Mouse (Mus musculus) embryonic facial prominence, embryonic 14.5 days (tissue): ENCODE measurements at regions not wholly inside any gene's neighbourhood (a gene's known extent, or its start where the extent isn't known, plus 50 kb on each side); places are given as distances from the start of the nearest gene placed in this dataset.

ENCODE experiments used
- ATAC-seq: fragments of 200-750 bp; cut with Nextera tagmentation; 2 replicates; pipeline ENCODE4 v1.8.0; 2017; ENCODE audit warnings: low read depth, moderate number of reproducible peaks, moderate TSS enrichment
- DNase-seq: peaks from one replicate; pipeline ENCODE4 v3.0.0-alpha.2; 2015; ENCODE audit warnings: low spot score
- H3K27ac ChIP-seq: fragments of 300-500 bp; sonication (generic); replicated peaks from 2 replicates; pipeline ENCODE4 v1.5.1; 2014; ENCODE audit warnings: low read depth, mild to moderate bottlenecking, low read length, moderate library complexity
- H3K27me3 ChIP-seq: fragments of 300-500 bp; sonication (generic); replicated peaks from 2 replicates; pipeline ENCODE4 v1.6.1; 2014; ENCODE audit warnings: low read length; ENCODE audit not compliant: control insufficient read depth, insufficient read depth
- H3K36me3 ChIP-seq: fragments of 300-500 bp; sonication (generic); 2 replicates; pipeline ENCODE4 v1.6.1; 2014; ENCODE audit warnings: low read length, mixed read lengths; ENCODE audit not compliant: control insufficient read depth, insufficient read depth
- H3K4me1 ChIP-seq: fragments of 300-500 bp; sonication (generic); 2 replicates; pipeline ENCODE4 v1.6.1; 2014; ENCODE audit warnings: antibody characterized with exemption, low read length; ENCODE audit not compliant: control insufficient read depth, insufficient read depth
- H3K4me2 ChIP-seq: fragments of 300-500 bp; sonication (generic); 2 replicates; pipeline ENCODE4 v1.6.1; 2014; ENCODE audit warnings: low read depth, mild to moderate bottlenecking, low read length, moderate library complexity, mixed read lengths
- H3K4me3 ChIP-seq: fragments of 300-500 bp; sonication (generic); 2 replicates; pipeline ENCODE4 v1.5.1; 2014; ENCODE audit warnings: low read depth, mild to moderate bottlenecking, low read length
- H3K9ac ChIP-seq: fragments of 300-500 bp; sonication (generic); 2 replicates; pipeline ENCODE4 v1.6.1; 2014; ENCODE audit warnings: low read depth, mild to moderate bottlenecking, low read length, moderate library complexity, mixed read lengths
- H3K9me3 ChIP-seq: fragments of 300-500 bp; sonication (generic); 2 replicates; pipeline ENCODE4 v1.6.1; 2016; ENCODE audit warnings: low read length; ENCODE audit not compliant: control insufficient read depth
- WGBS: fragments of 180-500 bp; shearing (Covaris S2); extraction: QIAGEN DNeasy Blood & Tissue Kit; methylation state at CpG from one replicate; pipeline ENCODE4 v1.1.7; 2014; 5-methylcytosine and 5-hydroxymethylcytosine counted together

GRCm38 (mm10) chr17:62384053-62384452, 497.1 kb downstream of the Efna5 start:
- no peak for ATAC-seq

DNA sequence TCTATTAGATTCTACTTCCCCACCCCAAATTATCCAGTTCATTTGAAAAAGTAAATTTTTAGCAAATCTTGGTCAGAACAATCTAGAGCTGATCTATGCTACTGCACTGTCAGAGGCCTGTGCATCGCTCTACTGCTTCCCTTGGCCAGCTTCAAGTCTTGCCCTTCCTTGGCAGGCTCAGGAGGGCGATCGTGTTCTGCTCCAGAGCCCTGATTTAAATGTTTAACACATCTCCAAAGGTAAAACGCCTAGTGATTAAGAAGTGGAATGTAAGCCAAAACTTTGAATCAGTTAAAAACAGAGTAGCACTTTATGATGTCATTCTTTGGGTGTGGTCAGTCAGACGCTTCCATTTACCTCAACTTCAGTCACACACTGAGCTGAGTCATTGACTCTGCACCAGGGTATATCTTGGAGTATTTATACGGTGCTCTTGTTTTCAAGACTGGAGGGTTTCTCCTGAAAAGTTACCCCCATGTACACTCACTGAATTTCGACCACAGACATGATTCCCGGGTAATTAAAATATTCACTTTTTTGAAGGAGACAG, 502.2 kb downstream of the Efna5 start:
- Histone ChIP-seq H3K27ac (no peak overlapping the region), H3K4me3 (no peak overlapping the region), H3K9ac (no peak overlapping the region), H3K4me2 (no peak overlapping the region), H3K4me1 (no peaks in the 10 kb centered on the region), H3K36me3 (no peaks in the 10 kb centered on the region), H3K27me3 (no peaks in the 10 kb centered on the region), H3K9me3 (no peaks in the 10 kb centered on the region)
- no peak for DNase-seq
- WGBS = 80% methylated on average over 8 of the region's 8 CpGs
- ATAC-seq = no peak

More at GRCm38 (mm10) chr17:62384053-62384452, 497.1 kb downstream of the Efna5 start:
- DNase-seq = no peak
- 41% methylated on average over 16 of the region's 16 CpGs for WGBS
- Histone ChIP-seq H3K9me3 (no peaks in the 10 kb centered on the region), H3K27me3 (no peaks in the 10 kb centered on the region), H3K36me3 (no peaks in the 10 kb centered on the region), H3K9ac (0 out of 2 replicates have a peak overlapping the region, but pooled peaks have one; percentile 25), H3K27ac (no peak overlapping the region), H3K4me1 (no peaks in the 10 kb centered on the region), H3K4me3 (no peak overlapping the region), H3K4me2 (peak overlapping the region; percentile 27)

- Histone ChIP-seq H3K4me1 (no peaks in the 10 kb centered on the region; the same call in 1 of the 2 replicates), H3K4me3 (no peak overlapping the region), H3K27me3 (no peaks in the 10 kb centered on the region), H3K36me3 (no peaks in the 10 kb centered on the region), H3K4me2 (no peak overlapping the region), H3K27ac (no peak overlapping the region), H3K9me3 (no peaks in the 10 kb centered on the region), H3K9ac (no peak overlapping the region)
- WGBS = 60% methylated on average over 3 of the region's 3 CpGs
- DNase-seq = peak; percentile 48
- ATAC-seq = no peak
These were observed 512.0 kb downstream of the Efna5 start for GRCm38 (mm10) chr17:62369100-62369499.

GRCm38 (mm10) chr17:62367937-62368336, 513.2 kb downstream of the Efna5 start:
- ATAC-seq = no peak
- Histone ChIP-seq H3K4me1 (no peaks in the 10 kb centered on the region; the same call in 1 of the 2 replicates), H3K9me3 (no peaks in the 10 kb centered on the region), H3K4me3 (no peak overlapping the region), H3K27me3 (no peaks in the 10 kb centered on the region), H3K36me3 (no peaks in the 10 kb centered on the region), H3K27ac (no peak overlapping the region), H3K4me2 (no peak overlapping the region), H3K9ac (no peak overlapping the region)
- WGBS = 70% methylated on average over 4 of the region's 4 CpGs
- no peak for DNase-seq

DNA sequence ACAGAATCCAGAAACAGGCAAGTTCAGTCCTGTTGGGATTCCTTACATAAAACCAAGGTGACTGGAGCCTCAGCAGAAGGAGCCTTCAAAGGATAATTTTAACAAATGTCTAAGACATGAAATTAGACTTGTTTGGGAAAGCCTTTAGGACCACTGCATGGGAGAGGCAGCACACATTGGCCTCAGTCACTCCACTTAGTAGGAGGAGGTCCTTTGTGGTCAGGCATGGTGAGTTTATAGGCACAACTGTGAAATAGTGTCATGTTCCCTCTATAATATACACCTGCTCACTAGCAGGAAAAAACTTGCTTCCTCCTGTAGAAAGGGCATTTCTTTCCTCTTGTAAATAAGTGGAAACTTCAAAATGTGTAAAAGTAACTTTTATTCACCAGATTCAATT, 522.8 kb downstream of the Efna5 start:
- Histone ChIP-seq H3K4me2 (no peak overlapping the region), H3K9ac (no peak overlapping the region), H3K4me1 (no peaks in the 10 kb centered on the region), H3K4me3 (no peak overlapping the region), H3K36me3 (no peaks in the 10 kb centered on the region), H3K27ac (no peak overlapping the region), H3K9me3 (peaks cover 6% of the 10 kb centered on the region; the same call in 1 of the 2 replicates), H3K27me3 (no peaks in the 10 kb centered on the region)
- ATAC-seq (no peak), DNase-seq (no peak)

GRCm38 (mm10) chr17:62337890-62338557, 543.1 kb downstream of the Efna5 start:
- no peaks in the 10 kb centered on the region for H3K36me3 ChIP-seq
- H3K9ac ChIP-seq = no peak overlapping the region
- ATAC-seq = no peak
- H3K27me3 ChIP-seq = no peaks in the 10 kb centered on the region
- WGBS = 59% methylated on average over 10 of the region's 10 CpGs
- DNase-seq = peak; percentile 20
- H3K4me2 ChIP-seq = no peak overlapping the region
- H3K9me3 ChIP-seq = no peaks in the 10 kb centered on the region
- H3K4me3 ChIP-seq = no peak overlapping the region
- H3K27ac ChIP-seq = no peak overlapping the region
- H3K4me1 ChIP-seq = no peaks in the 10 kb centered on the region

GRCm38 (mm10) chr17:62330226-62330625, 550.9 kb downstream of the Efna5 start:
- Histone ChIP-seq H3K4me1 (no peaks in the 10 kb centered on the region), H3K4me3 (no peak overlapping the region), H3K36me3 (no peaks in the 10 kb centered on the region), H3K27me3 (no peaks in the 10 kb centered on the region), H3K4me2 (no peak overlapping the region), H3K9me3 (0 out of 2 replicates have a peak, but pooled peaks cover 4% of the 10 kb centered on the region), H3K27ac (no peak overlapping the region), H3K9ac (no peak overlapping the region)
- WGBS = 62% methylated on average over 4 of the region's 4 CpGs
- ATAC-seq (no peak), DNase-seq (peak; percentile 14)

DNA sequence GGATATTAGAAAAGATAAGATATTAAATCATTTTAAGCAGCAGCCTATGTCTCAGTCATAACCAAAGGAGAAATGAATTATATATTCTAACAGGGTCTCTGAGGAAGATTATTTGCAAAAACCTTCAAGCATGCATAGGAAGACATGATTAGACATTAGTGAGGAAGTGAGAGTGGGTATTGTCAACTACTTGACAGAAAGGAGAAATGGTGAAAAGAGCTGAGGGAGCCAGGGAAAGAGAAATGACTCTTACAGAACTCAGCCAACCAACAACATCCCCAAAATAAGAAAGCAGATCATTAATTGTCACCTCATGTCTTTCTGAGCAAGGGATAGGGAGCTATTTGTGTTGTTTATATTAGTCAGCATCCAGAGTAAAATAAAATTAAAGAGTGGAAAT, 554.3 kb downstream of the Efna5 start:
- 0 out of 2 replicates have a peak, but pooled peaks cover 5% of the 10 kb centered on the region for H3K9me3 ChIP-seq
- no peak overlapping the region for H3K9ac ChIP-seq
- no peaks in the 10 kb centered on the region for H3K27me3 ChIP-seq
- H3K27ac ChIP-seq = no peak overlapping the region
- H3K4me3 ChIP-seq = no peak overlapping the region
- H3K36me3 ChIP-seq = no peaks in the 10 kb centered on the region
- DNase-seq = no peak
- H3K4me2 ChIP-seq = no peak overlapping the region
- ATAC-seq = no peak
- H3K4me1 ChIP-seq = no peaks in the 10 kb centered on the region

DNA sequence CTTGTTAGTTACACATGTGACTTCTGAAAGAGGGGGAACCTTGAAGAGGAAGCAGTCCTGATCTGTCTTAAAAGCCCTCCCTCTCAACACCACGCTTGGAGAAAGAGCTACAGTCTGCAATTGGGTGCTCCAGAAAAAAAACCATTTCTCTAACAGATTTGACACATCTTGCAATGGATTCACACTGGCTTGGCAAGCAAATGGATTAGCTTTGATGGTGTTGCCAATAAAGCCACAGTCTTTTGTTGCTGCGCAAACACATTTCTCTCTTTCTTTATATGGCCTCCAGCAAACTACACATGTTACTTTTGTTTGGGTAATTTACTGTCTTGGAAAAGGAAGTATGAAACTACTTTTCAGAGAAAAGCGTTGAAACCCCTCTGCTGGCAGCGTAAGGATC, 562.1 kb downstream of the Efna5 start:
- Histone ChIP-seq H3K4me3 (no peak overlapping the region), H3K27me3 (no peaks in the 10 kb centered on the region), H3K9me3 (no peaks in the 10 kb centered on the region), H3K4me2 (no peak overlapping the region), H3K27ac (no peak overlapping the region), H3K36me3 (no peaks in the 10 kb centered on the region), H3K4me1 (no peaks in the 10 kb centered on the region), H3K9ac (no peak overlapping the region)
- ATAC-seq (no peak), DNase-seq (peak; percentile 66)
- 52% methylated on average over 4 of the region's 4 CpGs for WGBS
